Mouse (Mus musculus): Measurements from ENCODE around the gene H2-Q7. TPM values are rescaled to one million over a fixed set of nuclear protein-coding genes. Genes with fewer than 3 reads are reported as not detected.
"Not testable (repeated sequence)": the region's sequence is repeated elsewhere in the genome, so short reads cannot be mapped to it uniquely, and the experiment has no call there.

The H2-Q7 gene
- polyA plus RNA-seq, 1 experiment, result 20.1 TPM

GRCm38 (mm10) chr17:35424624-35425416 lies 14.1 kb upstream of the H2-Q7 start, which contains the start of gene H2-Q6:
TSS of gene H2-Q6 (plus strand) at chr17:35424850.
- Histone ChIP-seq H3K4me1 (peaks cover 17% of the 10 kb centered on the region), H3K27me3 (replicated peaks) (peaks cover 13% of the 10 kb centered on the region), H3K9me3 (peaks cover 11% of the 10 kb centered on the region), H3K4me3 (replicated peaks) (peak within 1 kb of the TSS; percentile 88)
- H3K36me3 ChIP-seq (replicated peaks; ENCODE audit: low read length), result not testable (repeated sequence)

- peak overlapping the region; percentile 76 for H3K4me3 ChIP-seq (replicated peaks)
- peaks cover 13% of the 10 kb centered on the region for H3K27me3 ChIP-seq (replicated peaks)
- H3K9me3 ChIP-seq, result peaks cover 11% of the 10 kb centered on the region
- H3K4me1 ChIP-seq, result peaks cover 11% of the 10 kb centered on the region
- H3K36me3 ChIP-seq (replicated peaks; ENCODE audit: low read length), result not testable (repeated sequence)
Measured at GRCm38 (mm10) chr17:35425474-35425873, 13.5 kb upstream of the H2-Q7 start.

- not testable (repeated sequence) for H3K9me3 ChIP-seq; H3K4me3 ChIP-seq (replicated peaks); H3K36me3 ChIP-seq (replicated peaks; ENCODE audit: low read length); H3K4me1 ChIP-seq
- H3K27me3 ChIP-seq (replicated peaks), result peaks cover 11% of the 10 kb centered on the region
Measured at GRCm38 (mm10) chr17:35428883-35429282, 10.1 kb upstream of the H2-Q7 start.

- not testable (repeated sequence) for H3K9me3 ChIP-seq; H3K36me3 ChIP-seq (replicated peaks; ENCODE audit: low read length)
Measured at GRCm38 (mm10) chr17:35430671-35431070, 8.3 kb upstream of the H2-Q7 start.

GRCm38 (mm10) chr17:35432167-35432566 lies 6.8 kb upstream of the H2-Q7 start:
- H3K9me3 ChIP-seq, result peaks cover 19% of the 10 kb centered on the region
- H3K4me1 ChIP-seq; H3K4me3 ChIP-seq (replicated peaks); H3K36me3 ChIP-seq (replicated peaks; ENCODE audit: low read length); H3K27me3 ChIP-seq (replicated peaks): not testable (repeated sequence)

More at GRCm38 (mm10) chr17:35430671-35431070, 8.3 kb upstream of the H2-Q7 start:
- H3K4me1 ChIP-seq; H3K27me3 ChIP-seq (replicated peaks); H3K4me3 ChIP-seq (replicated peaks): not testable (repeated sequence)

GRCm38 (mm10) chr17:35434836-35435235 lies 4.1 kb upstream of the H2-Q7 start:
- H3K36me3 ChIP-seq (replicated peaks; ENCODE audit: low read length); H3K27me3 ChIP-seq (replicated peaks); H3K4me3 ChIP-seq (replicated peaks); H3K4me1 ChIP-seq: not testable (repeated sequence)
- H3K9me3 ChIP-seq, result peaks cover 19% of the 10 kb centered on the region

GRCm38 (mm10) chr17:35435577-35435976 lies 3.4 kb upstream of the H2-Q7 start:
- H3K36me3 ChIP-seq (replicated peaks; ENCODE audit: low read length); H3K4me3 ChIP-seq (replicated peaks); H3K27me3 ChIP-seq (replicated peaks): not testable (repeated sequence)
- peaks cover 11% of the 10 kb centered on the region for H3K4me1 ChIP-seq
- H3K9me3 ChIP-seq, result peaks cover 19% of the 10 kb centered on the region

GRCm38 (mm10) chr17:35437386-35437936 lies 1.5 kb upstream of the H2-Q7 start:
- not testable (repeated sequence) for H3K4me3 ChIP-seq (replicated peaks); H3K27me3 ChIP-seq (replicated peaks); H3K36me3 ChIP-seq (replicated peaks; ENCODE audit: low read length)
- peaks cover 13% of the 10 kb centered on the region for H3K9me3 ChIP-seq
- H3K4me1 ChIP-seq, result peaks cover 11% of the 10 kb centered on the region

GRCm38 (mm10) chr17:35438395-35438794 lies 560 bp upstream of the H2-Q7 start:
- not testable (repeated sequence) for H3K36me3 ChIP-seq (replicated peaks; ENCODE audit: low read length); H3K4me3 ChIP-seq (replicated peaks)

GRCm38 (mm10) chr17:35439295-35439747 lies 366 bp downstream of the H2-Q7 start:
- peaks cover 13% of the 10 kb centered on the region for H3K9me3 ChIP-seq
- not testable (repeated sequence) for H3K36me3 ChIP-seq (replicated peaks; ENCODE audit: low read length); H3K27me3 ChIP-seq (replicated peaks)
- peaks cover 11% of the 10 kb centered on the region for H3K4me1 ChIP-seq
- H3K4me3 ChIP-seq (replicated peaks), result peak overlapping the region; percentile 86

More at GRCm38 (mm10) chr17:35438395-35438794, 560 bp upstream of the H2-Q7 start:
- H3K9me3 ChIP-seq, result peaks cover 13% of the 10 kb centered on the region
- H3K4me1 ChIP-seq, result peaks cover 11% of the 10 kb centered on the region
- H3K27me3 ChIP-seq (replicated peaks), result not testable (repeated sequence)

GRCm38 (mm10) chr17:35439925-35440645 lies 1.1 kb downstream of the H2-Q7 start:
- Histone ChIP-seq H3K4me3 (replicated peaks) (peak overlapping the region; percentile 67), H3K9me3 (peaks cover 13% of the 10 kb centered on the region)
- H3K27me3 ChIP-seq (replicated peaks), result not testable (repeated sequence)

GRCm38 (mm10) chr17:35442376-35442775 lies 3.4 kb downstream of the H2-Q7 start:
- peaks cover 11% of the 10 kb centered on the region for H3K4me1 ChIP-seq
- H3K4me3 ChIP-seq (replicated peaks); H3K9me3 ChIP-seq; H3K36me3 ChIP-seq (replicated peaks; ENCODE audit: low read length); H3K27me3 ChIP-seq (replicated peaks): not testable (repeated sequence)

More at GRCm38 (mm10) chr17:35439925-35440645, 1.1 kb downstream of the H2-Q7 start:
- not testable (repeated sequence) for H3K36me3 ChIP-seq (replicated peaks; ENCODE audit: low read length)
- H3K4me1 ChIP-seq, result peaks cover 11% of the 10 kb centered on the region

- H3K9me3 ChIP-seq; H3K27me3 ChIP-seq (replicated peaks); H3K4me1 ChIP-seq; H3K4me3 ChIP-seq (replicated peaks); H3K36me3 ChIP-seq (replicated peaks; ENCODE audit: low read length): not testable (repeated sequence)
Measured at GRCm38 (mm10) chr17:35444510-35444909, 5.6 kb downstream of the H2-Q7 start.

- H3K9me3 ChIP-seq; H3K4me3 ChIP-seq (replicated peaks); H3K4me1 ChIP-seq; H3K27me3 ChIP-seq (replicated peaks); H3K36me3 ChIP-seq (replicated peaks; ENCODE audit: low read length): not testable (repeated sequence)
Measured at GRCm38 (mm10) chr17:35458247-35458646, 19.3 kb downstream of the H2-Q7 start.

- not testable (repeated sequence) for H3K27me3 ChIP-seq (replicated peaks); H3K36me3 ChIP-seq (replicated peaks; ENCODE audit: low read length); H3K4me3 ChIP-seq (replicated peaks); H3K9me3 ChIP-seq; H3K4me1 ChIP-seq
Measured at GRCm38 (mm10) chr17:35460513-35461341, 21.8 kb downstream of the H2-Q7 start.

Measured in megakaryocyte, embryonic 14.5 days (primary cell).